Mouse (Mus musculus): ENCODE measurements around the gene Cdnf. TPM values are rescaled to one million over a fixed set of nuclear protein-coding genes. Genes with fewer than 3 reads are reported as not detected.

The Cdnf gene
- total and polyA plus RNA-seq, 3 experiments: 0.39 to 0.77 TPM; not detected in 1

GRCm38 (mm10) chr2:3546588-3546987, 33.8 kb downstream of the Cdnf start:
- Histone ChIP-seq H3K27ac (ENCODE audit: control insufficient read depth, low read depth, low read length) (no peak overlapping the region), H3K9ac (ENCODE audit: control insufficient read depth, low read depth, low read length, poor library complexity, severe bottlenecking) (no peak overlapping the region), H3K27me3 (ENCODE audit: control insufficient read depth in 1 of 2, insufficient read depth in 2 of 2, low read length in 2 of 2) (no peaks in the 10 kb centered on the region), H3K4me1 (ENCODE audit: control insufficient read depth in 1 of 2, insufficient read depth in 2 of 2, low read length in 2 of 2) (peaks cover 0 to 3% of the 10 kb centered on the region in 2 experiments; a peak in 2 of 4 replicates), H3K4me3 (ENCODE audit: control insufficient read depth in 1 of 2, insufficient read depth in 1 of 2, low read depth in 2 of 2, low read length in 2 of 2) (no peak overlapping the region), H3K36me3 (ENCODE audit: control insufficient read depth in 1 of 2, insufficient read depth in 2 of 2, low read length in 2 of 2) (peaks cover 0 to 6% of the 10 kb centered on the region in 2 experiments; a peak in 2 of 4 replicates), H3K79me2 (ENCODE audit: control insufficient read depth, insufficient read depth, low read length, poor library complexity) (no peaks in the 10 kb centered on the region), H3K9me3 (replicated peaks; ENCODE audit: insufficient read depth, low read length) (no peaks in the 10 kb centered on the region)
- TF ChIP-seq RAD21 (IDR thresholded peaks at IDR 0.05; ENCODE audit: low read depth, low read length) (peak; percentile 78), POLR2A (IDR thresholded peaks at IDR 0.05; ENCODE audit: control insufficient read depth in 1 of 2, insufficient read depth in 1 of 2, low read depth in 1 of 2, low read length in 2 of 2, poor library complexity in 1 of 2) (no peak), ZC3H11A (IDR thresholded peaks at IDR 0.05; ENCODE audit: low read depth, low read length) (peak; percentile 85), MEF2A (IDR thresholded peaks at IDR 0.05; ENCODE audit: extremely low read depth, insufficient replicate concordance, low read depth, low read length, poor library complexity, severe bottlenecking) (no peak), NRF1 (IDR thresholded peaks at IDR 0.05; ENCODE audit: insufficient read depth, low read depth, low read length, poor library complexity, severe bottlenecking) (no peak), E2F4 (IDR thresholded peaks at IDR 0.05; ENCODE audit: borderline replicate concordance, low read depth, low read length) (no peak), SMC3 (IDR thresholded peaks at IDR 0.05; ENCODE audit: low read depth, low read length) (peak; percentile 99), MAZ (IDR thresholded peaks at IDR 0.05; ENCODE audit: low read depth, low read length) (no peak), CTCF (IDR thresholded peaks at IDR 0.05 in 2 of 3, conservative IDR thresholded peaks at IDR 0.05 in 1 of 3; ENCODE audit: control insufficient read depth in 1 of 3, insufficient read depth in 1 of 3, low read depth in 2 of 3, low read length in 3 of 3, poor library complexity in 1 of 3, severe bottlenecking in 1 of 3) (peak; percentile 77 to 93 (median 92))
- peak; percentile 73 for DNase-seq (ENCODE audit: low read depth, low spot score)

GRCm38 (mm10) chr2:3570186-3570585, 57.4 kb downstream of the Cdnf start, which contains the start of gene Fam107b:
Gene Fam107b, plus strand, starts transcription at chr2:3570488.
- DNase-seq (ENCODE audit: low read depth, low spot score): no peak
- no peak within 1 kb of the TSS for H3K4me3 ChIP-seq (ENCODE audit: control insufficient read depth in 1 of 2, insufficient read depth in 1 of 2, low read depth in 2 of 2, low read length in 2 of 2)
- H3K9ac ChIP-seq (ENCODE audit: control insufficient read depth, low read depth, low read length, poor library complexity, severe bottlenecking): no peak within 1 kb of the TSS
- no peaks in the 10 kb centered on the region for H3K4me1 ChIP-seq (ENCODE audit: control insufficient read depth in 1 of 2, insufficient read depth in 2 of 2, low read length in 2 of 2)
- H3K36me3 ChIP-seq (ENCODE audit: control insufficient read depth in 1 of 2, insufficient read depth in 2 of 2, low read length in 2 of 2): no peaks in the 10 kb centered on the region
- H3K9me3 ChIP-seq (replicated peaks; ENCODE audit: insufficient read depth, low read length): no peaks in the 10 kb centered on the region
- no peaks in the 10 kb centered on the region for H3K79me2 ChIP-seq (ENCODE audit: control insufficient read depth, insufficient read depth, low read length, poor library complexity)
- no peak within 1 kb of the TSS for H3K27ac ChIP-seq (ENCODE audit: control insufficient read depth, low read depth, low read length)
- no peak for TF ChIP-seq POLR2A (IDR thresholded peaks at IDR 0.05; ENCODE audit: control insufficient read depth in 1 of 2, insufficient read depth in 1 of 2, low read depth in 1 of 2, low read length in 2 of 2, poor library complexity in 1 of 2)
- TF ChIP-seq GATA1 (IDR thresholded peaks at IDR 0.05; ENCODE audit: low read depth, low read length): no peak
- TF ChIP-seq SIN3A (IDR thresholded peaks at IDR 0.05; ENCODE audit: low read length): no peak
- no peak for TF ChIP-seq MXI1 (IDR thresholded peaks at IDR 0.05; ENCODE audit: low read depth, low read length)
- TF ChIP-seq ZKSCAN1 (IDR thresholded peaks at IDR 0.05; ENCODE audit: low read depth, low read length): no peak
- no peak for TF ChIP-seq RAD21 (IDR thresholded peaks at IDR 0.05; ENCODE audit: low read depth, low read length)
- no peak for TF ChIP-seq UBTF (IDR thresholded peaks at IDR 0.05; ENCODE audit: borderline replicate concordance, insufficient read depth, low read depth, low read length)
- TF ChIP-seq CTCF (IDR thresholded peaks at IDR 0.05 in 2 of 3, conservative IDR thresholded peaks at IDR 0.05 in 1 of 3; ENCODE audit: control insufficient read depth in 1 of 3, insufficient read depth in 1 of 3, low read depth in 2 of 3, low read length in 3 of 3, poor library complexity in 1 of 3, severe bottlenecking in 1 of 3): no peak
- H3K27me3 ChIP-seq (ENCODE audit: control insufficient read depth in 1 of 2, insufficient read depth in 2 of 2, low read length in 2 of 2): peaks cover 0 to 2% of the 10 kb centered on the region in 2 experiments; a peak in 1 of 4 replicates

All from MEL (cell line).